Mouse (Mus musculus) hindbrain, embryonic 14.5 days (tissue): Measurements from ENCODE around the gene Slc25a34. TPM values are rescaled to one million over a fixed set of nuclear protein-coding genes. Genes with fewer than 3 reads are reported as not detected.

Experiments
- ATAC-seq: fragments of 200-750 bp; cut with Nextera tagmentation; 2 replicates; pipeline ENCODE4 v1.8.0; 2017; ENCODE audit warnings: moderate number of reproducible peaks, mild to moderate bottlenecking, moderate TSS enrichment, moderate library complexity; ENCODE audit not compliant: low FRiP score
- DNase-seq: peaks from one replicate; pipeline ENCODE4 v3.0.0-alpha.2; 2015; ENCODE audit warnings: low spot score
- H3K27ac ChIP-seq: fragments of 300-500 bp; sonication (generic); 2 replicates; pipeline ENCODE4 v1.5.1; 2014; ENCODE audit warnings: mild to moderate bottlenecking, moderate library complexity
- H3K27me3 ChIP-seq: fragments of 300-500 bp; sonication (generic); 2 replicates; pipeline ENCODE4 v1.6.1; 2014; ENCODE audit warnings: mild to moderate bottlenecking, low read length, mixed read lengths; ENCODE audit not compliant: control insufficient read depth, insufficient read depth
- H3K36me3 ChIP-seq: fragments of 300-500 bp; sonication (generic); replicated peaks from 2 replicates; pipeline ENCODE4 v1.6.1; 2014; ENCODE audit not compliant: control insufficient read depth, insufficient read depth
- H3K4me1 ChIP-seq: fragments of 300-500 bp; sonication (generic); replicated peaks from 2 replicates; pipeline ENCODE4 v1.6.1; 2014; ENCODE audit warnings: antibody characterized with exemption, low read length, mixed read lengths; ENCODE audit not compliant: control insufficient read depth, insufficient read depth
- H3K4me2 ChIP-seq: fragments of 300-500 bp; sonication (generic); replicated peaks from 2 replicates; pipeline ENCODE4 v1.6.1; 2014; ENCODE audit warnings: mild to moderate bottlenecking, moderate library complexity
- H3K4me3 ChIP-seq: fragments of 300-500 bp; sonication (generic); replicated peaks from 2 replicates; pipeline ENCODE4 v1.5.1; 2014; ENCODE audit warnings: mild to moderate bottlenecking, low read length
- H3K9ac ChIP-seq: fragments of 300-500 bp; sonication (generic); 2 replicates; pipeline ENCODE4 v1.6.1; 2014
- H3K9me3 ChIP-seq: fragments of 300-500 bp; sonication (generic); 2 replicates; pipeline ENCODE4 v1.6.1; 2016; ENCODE audit warnings: low read length; ENCODE audit not compliant: control insufficient read depth
- WGBS: fragments of 180-500 bp; shearing (Covaris S2); extraction: QIAGEN DNeasy Blood & Tissue Kit; methylation state at CpG from one replicate; pipeline ENCODE4 v1.1.7; 2014; 5-methylcytosine and 5-hydroxymethylcytosine counted together
- polyA plus RNA-seq: library from polyadenylated mRNA; unstranded; fragments of >200 nt; fragmentation: Nextera tagmentation; extraction: Ambion mirVana; gene quantifications from 2 replicates; pipeline ENCODE4 v1.2.1, GENCODE M21; 2014

The Slc25a34 gene
- polyA plus RNA-seq: not detected in 2 replicates

- 55% methylated on average over 1 of the region's 1 CpGs for WGBS
- no peaks in the 10 kb centered on the region for H3K4me1 ChIP-seq
- ATAC-seq (no peak), DNase-seq (no peak)
- no peak within 1 kb of the TSS for H3K27ac ChIP-seq
- H3K36me3 ChIP-seq: peaks cover 38% of the 10 kb centered on the region
- H3K4me3 ChIP-seq: no peak within 1 kb of the TSS
- H3K4me2 ChIP-seq: no peak within 1 kb of the TSS
- no peaks in the 10 kb centered on the region for H3K9me3 ChIP-seq
- no peaks in the 10 kb centered on the region for H3K27me3 ChIP-seq
- no peak within 1 kb of the TSS for H3K9ac ChIP-seq
Measured at GRCm38 (mm10) chr4:141623666-141624065, at the start of gene Slc25a34. Gene Slc25a34, minus strand, starts transcription at chr4:141623821.

GRCm38 (mm10) chr4:141672325-141672724, 48.7 kb upstream of the Slc25a34 start:
- Histone ChIP-seq H3K4me2 (no peak overlapping the region), H3K36me3 (no peaks in the 10 kb centered on the region), H3K9ac (no peak overlapping the region), H3K27me3 (no peaks in the 10 kb centered on the region), H3K4me1 (no peaks in the 10 kb centered on the region), H3K27ac (no peak overlapping the region), H3K4me3 (no peak overlapping the region), H3K9me3 (no peaks in the 10 kb centered on the region)
- 82% methylated on average over 13 of the region's 13 CpGs for WGBS
- DNase-seq: no peak
- ATAC-seq: no peak

- no peak for ATAC-seq
- no peaks in the 10 kb centered on the region for H3K9me3 ChIP-seq
- H3K36me3 ChIP-seq: no peaks in the 10 kb centered on the region
- H3K9ac ChIP-seq: no peak overlapping the region
- 79% methylated on average over 4 of the region's 4 CpGs for WGBS
- no peak overlapping the region for H3K4me2 ChIP-seq
- H3K27me3 ChIP-seq: no peaks in the 10 kb centered on the region
- H3K4me3 ChIP-seq: no peak overlapping the region
- no peaks in the 10 kb centered on the region for H3K4me1 ChIP-seq
- no peak for DNase-seq
- no peak overlapping the region for H3K27ac ChIP-seq
Measured at GRCm38 (mm10) chr4:141671389-141671788, 47.8 kb upstream of the Slc25a34 start.

GRCm38 (mm10) chr4:141669898-141670712, 46.5 kb upstream of the Slc25a34 start:
- no peaks in the 10 kb centered on the region for H3K36me3 ChIP-seq
- H3K4me2 ChIP-seq: no peak overlapping the region
- no peaks in the 10 kb centered on the region for H3K9me3 ChIP-seq
- H3K9ac ChIP-seq: no peak overlapping the region
- no peak overlapping the region for H3K27ac ChIP-seq
- no peaks in the 10 kb centered on the region for H3K27me3 ChIP-seq
- 85% methylated on average over 18 of the region's 18 CpGs for WGBS
- ATAC-seq (no peak), DNase-seq (no peak)
- no peak overlapping the region for H3K4me3 ChIP-seq
- 0 out of 2 replicates have a peak, but pooled peaks cover under 1% of the 10 kb centered on the region for H3K4me1 ChIP-seq

- no peaks in the 10 kb centered on the region for H3K9me3 ChIP-seq
- ATAC-seq (no peak), DNase-seq (no peak)
- peak within 1 kb of the TSS; percentile 91 for H3K4me3 ChIP-seq
- H3K27me3 ChIP-seq: no peaks in the 10 kb centered on the region
- 70% methylated on average over 8 of the region's 8 CpGs for WGBS
- peak within 1 kb of the TSS; percentile 79 for H3K4me2 ChIP-seq
- H3K27ac ChIP-seq: peak within 1 kb of the TSS; percentile 86
- peak within 1 kb of the TSS; percentile 94 for H3K9ac ChIP-seq
- peaks cover 15% of the 10 kb centered on the region for H3K36me3 ChIP-seq
- peaks cover 16% of the 10 kb centered on the region for H3K4me1 ChIP-seq
Measured at GRCm38 (mm10) chr4:141664799-141665198, 41.2 kb upstream of the Slc25a34 start, which contains the start of gene Plekhm2. Gene Plekhm2, minus strand, starts transcription at chr4:141664899.

GRCm38 (mm10) chr4:141664011-141664745, 40.6 kb upstream of the Slc25a34 start:
- peak overlapping the region; percentile 86 for H3K27ac ChIP-seq
- H3K36me3 ChIP-seq: peaks cover 15% of the 10 kb centered on the region
- peaks cover 16% of the 10 kb centered on the region for H3K4me1 ChIP-seq
- H3K9ac ChIP-seq: peak overlapping the region; percentile 94
- under 1% methylated on average over 59 of the region's 60 CpGs for WGBS
- no peaks in the 10 kb centered on the region for H3K9me3 ChIP-seq
- DNase-seq: peak; percentile 65
- no peaks in the 10 kb centered on the region for H3K27me3 ChIP-seq
- H3K4me2 ChIP-seq: peak overlapping the region; percentile 79
- peak; percentile 83 for ATAC-seq
- H3K4me3 ChIP-seq: peak overlapping the region; percentile 91

- WGBS: 4% methylated on average over 44 of the region's 47 CpGs
- H3K4me1 ChIP-seq: peaks cover 16% of the 10 kb centered on the region
- peak overlapping the region; percentile 91 for H3K4me3 ChIP-seq
- H3K4me2 ChIP-seq: peak overlapping the region; percentile 79
- peak; percentile 32 for ATAC-seq
- H3K36me3 ChIP-seq: peaks cover 15% of the 10 kb centered on the region
- no peaks in the 10 kb centered on the region for H3K27me3 ChIP-seq
- no peaks in the 10 kb centered on the region for H3K9me3 ChIP-seq
- H3K27ac ChIP-seq: peak overlapping the region; percentile 86
- H3K9ac ChIP-seq: peak overlapping the region; percentile 94
- DNase-seq: peak; percentile 30
Measured at GRCm38 (mm10) chr4:141663122-141663931, 39.7 kb upstream of the Slc25a34 start.

- DNase-seq: no peak
- WGBS: 76% methylated on average over 11 of the region's 11 CpGs
Measured at GRCm38 (mm10) chr4:141660884-141661283, 37.3 kb upstream of the Slc25a34 start.

More at GRCm38 (mm10) chr4:141660884-141661283, 37.3 kb upstream of the Slc25a34 start:
- peaks cover 16% of the 10 kb centered on the region for H3K4me1 ChIP-seq
- H3K4me3 ChIP-seq: no peak overlapping the region
- no peaks in the 10 kb centered on the region for H3K27me3 ChIP-seq
- H3K27ac ChIP-seq: no peak overlapping the region
- ATAC-seq: no peak
- H3K9me3 ChIP-seq: no peaks in the 10 kb centered on the region
- peaks cover 19% of the 10 kb centered on the region for H3K36me3 ChIP-seq
- no peak overlapping the region for H3K9ac ChIP-seq
- H3K4me2 ChIP-seq: no peak overlapping the region
